Mouse (Mus musculus) myocyte (in vitro differentiated cells): ENCODE data around the gene Sptbn1.

ENCODE experiments used
- E2F4 ChIP-seq: IDR thresholded peaks from one replicate; pipeline ENCODE4 v1.6.1; 2011; ENCODE audit warnings: mild to moderate bottlenecking, control low read depth, moderate library complexity; ENCODE audit not compliant: insufficient read depth
- POLR2AphosphoS2 ChIP-seq: IDR thresholded peaks from one replicate; pipeline ENCODE4 v1.6.1; 2011; ENCODE audit warnings: low read depth, control low read depth; ENCODE audit not compliant: insufficient read length

DNA sequence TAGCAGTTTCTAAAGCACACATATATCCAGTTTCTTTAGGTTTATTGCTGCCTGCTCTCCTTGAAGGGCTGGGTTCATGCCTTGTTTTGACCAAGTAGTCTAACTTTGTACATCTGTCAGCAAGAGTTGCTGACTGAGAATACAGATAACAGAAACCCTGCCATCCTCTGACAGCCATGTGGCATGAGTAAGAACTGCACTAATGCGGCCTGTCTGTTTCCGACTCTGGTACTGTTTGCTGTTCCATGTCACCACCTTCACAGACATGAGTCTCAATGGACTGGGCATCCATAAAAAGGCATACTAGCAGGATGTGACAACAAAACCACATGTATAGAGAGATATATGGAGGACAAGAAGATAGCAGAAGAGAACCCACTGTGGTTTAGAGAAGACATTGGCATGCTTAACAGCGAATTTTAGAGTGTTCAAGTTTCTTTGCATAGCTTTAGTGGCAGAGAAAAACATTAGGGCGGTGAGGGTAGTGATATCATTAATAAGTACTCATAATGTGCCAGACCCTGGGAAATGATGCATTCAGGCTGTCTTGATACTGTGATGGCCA, 18.4 kb downstream of the Sptbn1 start:
- TF ChIP-seq POLR2AphosphoS2 (no peak), E2F4 (no peak)
